In genomic region chr3:34503874-34504572, GRCm38 (mm10) we compare ENCODE assay signal across 17 mouse cellular contexts.
DNase-seq lines count a peak whose midpoint lies in the region; ATAC-seq and TF ChIP-seq lines count a peak whose summit lies in the region.
"Had no signal": no experiment of that assay in that cellular context is flagged by ENCODE, and none has a peak within 500 bp of the region (broad histone marks: within the 10 kb centered on the region; RNA-seq: fewer than 3 reads in every experiment).

No protein-coding gene starts in this region.

- H3K4me3 ChIP-seq in hindbrain, embryonic 12.5 days: no peak overlapping the region
- H3K4me3 ChIP-seq in hindbrain, postnatal 0 days (ENCODE audit: low read length): no peak overlapping the region
- no peak overlapping the region for H3K4me3 ChIP-seq in embryonic facial prominence, embryonic 14.5 days (ENCODE audit: low read depth, low read length)
- no peak overlapping the region for H3K4me3 ChIP-seq in forebrain, postnatal 0 days (ENCODE audit: low read depth, low read length)
- H3K4me3 ChIP-seq in neural tube, embryonic 15.5 days (replicated peaks): no peak overlapping the region
- H3K4me3 ChIP-seq: embryonic facial prominence, embryonic 15.5 days; heart, embryonic 10.5 days had no signal

- ATAC-seq in hindbrain, embryonic 12.5 days (ENCODE audit: low FRiP score): peak; percentile 76
- ATAC-seq in hindbrain, postnatal 0 days: no peak
- no peak for ATAC-seq in embryonic facial prominence, embryonic 14.5 days (ENCODE audit: low read depth)
- ATAC-seq in forebrain, postnatal 0 days: peak; percentile 88; the same call in 1 of the 2 replicates
- no peak; the same call in 1 of the 2 replicates for ATAC-seq in neural tube, embryonic 15.5 days (ENCODE audit: low FRiP score)
- ATAC-seq: intestine, postnatal 0 days; liver, postnatal 0 days had no signal

- H3K4me1 ChIP-seq in hindbrain, embryonic 12.5 days: 0 out of 2 replicates have a peak, but pooled peaks cover 2% of the 10 kb centered on the region
- no peaks in the 10 kb centered on the region for H3K4me1 ChIP-seq in hindbrain, postnatal 0 days (ENCODE audit: insufficient read depth, low read length)
- no peaks in the 10 kb centered on the region for H3K4me1 ChIP-seq in embryonic facial prominence, embryonic 14.5 days (ENCODE audit: control insufficient read depth, insufficient read depth, low read length)
- H3K4me1 ChIP-seq in forebrain, postnatal 0 days (ENCODE audit: insufficient read depth): no peaks in the 10 kb centered on the region
- H3K4me1 ChIP-seq in neural tube, embryonic 15.5 days: peaks cover 16% of the 10 kb centered on the region
- H3K4me1 ChIP-seq: embryonic facial prominence, embryonic 15.5 days; heart, embryonic 10.5 days had no signal

- H3K9me3 ChIP-seq in hindbrain, embryonic 12.5 days (replicated peaks): no peaks in the 10 kb centered on the region
- H3K9me3 ChIP-seq in hindbrain, postnatal 0 days (ENCODE audit: low read length): no peaks in the 10 kb centered on the region
- H3K9me3 ChIP-seq in embryonic facial prominence, embryonic 14.5 days (ENCODE audit: control insufficient read depth, low read length): no peaks in the 10 kb centered on the region
- H3K9me3 ChIP-seq in forebrain, postnatal 0 days (ENCODE audit: low read length): no peaks in the 10 kb centered on the region
- H3K9me3 ChIP-seq in neural tube, embryonic 15.5 days (replicated peaks): no peaks in the 10 kb centered on the region
- H3K9me3 ChIP-seq: embryonic facial prominence, embryonic 15.5 days; heart, embryonic 10.5 days had no signal

- H3K27ac ChIP-seq in hindbrain, embryonic 12.5 days: no peak overlapping the region
- H3K27ac ChIP-seq in hindbrain, postnatal 0 days: no peak overlapping the region
- no peak overlapping the region for H3K27ac ChIP-seq in embryonic facial prominence, embryonic 14.5 days (replicated peaks; ENCODE audit: low read depth, low read length)
- no peak overlapping the region for H3K27ac ChIP-seq in forebrain, postnatal 0 days (ENCODE audit: low read depth, low read length)
- no peak overlapping the region for H3K27ac ChIP-seq in neural tube, embryonic 15.5 days (replicated peaks)
- H3K27ac ChIP-seq: embryonic facial prominence, embryonic 15.5 days; heart, embryonic 10.5 days had no signal

- H3K4me2 ChIP-seq in hindbrain, embryonic 12.5 days (replicated peaks): no peak overlapping the region
- no peak overlapping the region for H3K4me2 ChIP-seq in hindbrain, postnatal 0 days (ENCODE audit: low read depth, low read length)
- no peak overlapping the region for H3K4me2 ChIP-seq in embryonic facial prominence, embryonic 14.5 days (ENCODE audit: low read depth, low read length)
- H3K4me2 ChIP-seq in forebrain, postnatal 0 days (ENCODE audit: low read depth): no peak overlapping the region
- H3K4me2 ChIP-seq in neural tube, embryonic 15.5 days: 0 out of 2 replicates have a peak overlapping the region, but pooled peaks have one; percentile 15
- H3K4me2 ChIP-seq: embryonic facial prominence, embryonic 15.5 days had no signal

- H3K9ac ChIP-seq in hindbrain, embryonic 12.5 days: no peak overlapping the region
- H3K9ac ChIP-seq in hindbrain, postnatal 0 days (replicated peaks; ENCODE audit: low read length): no peak overlapping the region
- H3K9ac ChIP-seq in embryonic facial prominence, embryonic 14.5 days (ENCODE audit: low read depth, low read length): no peak overlapping the region
- H3K9ac ChIP-seq in forebrain, postnatal 0 days: no peak overlapping the region
- no peak overlapping the region for H3K9ac ChIP-seq in neural tube, embryonic 15.5 days (replicated peaks)
- H3K9ac ChIP-seq: embryonic facial prominence, embryonic 15.5 days; liver, postnatal 0 days had no signal

- TF ChIP-seq CTCF in hindbrain, postnatal 0 days (IDR thresholded peaks at IDR 0.05; ENCODE audit: low read depth): no peak
- TF ChIP-seq CTCF in forebrain, postnatal 0 days (IDR thresholded peaks at IDR 0.05; ENCODE audit: low read depth): no peak

- peaks cover 3% of the 10 kb centered on the region; the same call in 1 of the 2 replicates for H3K27me3 ChIP-seq in hindbrain, embryonic 12.5 days
- no peaks in the 10 kb centered on the region for H3K27me3 ChIP-seq in hindbrain, postnatal 0 days (ENCODE audit: insufficient read depth, low read length)
- H3K27me3 ChIP-seq in embryonic facial prominence, embryonic 14.5 days (replicated peaks; ENCODE audit: control insufficient read depth, insufficient read depth, low read length): no peaks in the 10 kb centered on the region
- no peaks in the 10 kb centered on the region for H3K27me3 ChIP-seq in forebrain, postnatal 0 days (ENCODE audit: insufficient read depth, low read length)
- H3K27me3 ChIP-seq in neural tube, embryonic 15.5 days (replicated peaks): 0 out of 2 replicates have a peak, but pooled peaks cover 2% of the 10 kb centered on the region
- H3K27me3 ChIP-seq: embryonic facial prominence, embryonic 15.5 days had no signal

- 50% methylated on average over 13 of the region's 13 CpGs for WGBS in hindbrain, embryonic 12.5 days
- WGBS in hindbrain, postnatal 0 days: 51% methylated on average over 13 of the region's 13 CpGs
- 55% methylated on average over 13 of the region's 13 CpGs for WGBS in embryonic facial prominence, embryonic 14.5 days
- WGBS in forebrain, postnatal 0 days: 19% methylated on average over 13 of the region's 13 CpGs
- 30% methylated on average over 13 of the region's 13 CpGs for WGBS in neural tube, embryonic 15.5 days

- no peaks in the 10 kb centered on the region for H3K36me3 ChIP-seq in hindbrain, embryonic 12.5 days
- H3K36me3 ChIP-seq in hindbrain, postnatal 0 days (ENCODE audit: insufficient read depth, low read length): no peaks in the 10 kb centered on the region
- H3K36me3 ChIP-seq in embryonic facial prominence, embryonic 14.5 days (ENCODE audit: control insufficient read depth, insufficient read depth, low read length): no peaks in the 10 kb centered on the region
- no peaks in the 10 kb centered on the region for H3K36me3 ChIP-seq in forebrain, postnatal 0 days (ENCODE audit: insufficient read depth)
- no peaks in the 10 kb centered on the region for H3K36me3 ChIP-seq in neural tube, embryonic 15.5 days
- H3K36me3 ChIP-seq: embryonic facial prominence, embryonic 15.5 days; heart, embryonic 10.5 days had no signal

- DNase-seq in hindbrain, postnatal 0 days (ENCODE audit: low spot score): no peak
- peak; percentile 43 for DNase-seq in embryonic facial prominence, embryonic 14.5 days (ENCODE audit: low spot score)
- DNase-seq in forebrain, postnatal 0 days: peak; percentile 47
- DNase-seq in spleen, adult 12 weeks (ENCODE audit: low spot score): no peak
- no peak for DNase-seq in liver
- DNase-seq: adrenal gland, postnatal 25 days; cerebellum, postnatal 10 days; gastrocnemius, postnatal 10 days; heart, postnatal 36 days; kidney, postnatal 10 days; liver, postnatal 0 days; lung, postnatal 36 days had no signal

Comparison
In these comparisons a context has a peak if more than half of its experiments do, and no peak if none do; other contexts are left out.
1. ATAC-seq: peak in hindbrain, embryonic 12.5 days (single experiment) and forebrain, postnatal 0 days (single experiment); none in hindbrain, postnatal 0 days (single experiment), embryonic facial prominence, embryonic 14.5 days (single experiment) and neural tube, embryonic 15.5 days (single experiment).
2. DNase-seq: peak in embryonic facial prominence, embryonic 14.5 days (single experiment) and forebrain, postnatal 0 days (single experiment); none in hindbrain, postnatal 0 days (single experiment), spleen, adult 12 weeks (single experiment) and liver (single experiment).